Mouse (Mus musculus): ENCODE results near the gene Nckap1. TPM values are rescaled to one million over a fixed set of nuclear protein-coding genes. Genes with fewer than 3 reads are reported as not detected.

Nckap1 gene
- total RNA-seq, 4 experiments from 2014 or later, result 371 to 450 (median 413) TPM

Small RNA genes within 50 kb of the gene (microRNA-seq; reads per million reads assigned to microRNA genes)
- gene Mir684-1, result 0 reads per million in 2 experiments

Other genes starting within 250 kb of the Nckap1 start
- gene Frzb, start 133.8 kb downstream of the Nckap1 start, total RNA-seq (2022), result 10 to 100 TPM; 17.9 to 26.9 (median 24.6) TPM
- 10 to 100 TPM; 18.2 to 23.2 (median 22.5) TPM for gene Dusp19, start 35.7 kb upstream of the Nckap1 start, total RNA-seq (2022)
- gene Nup35, start 35.9 kb upstream of the Nckap1 start, total RNA-seq (2022), result 10 to 100 TPM; 13.6 to 17.2 (median 15.3) TPM

Measured in left cerebral cortex, adult 8-10 months (tissue).